In genomic region chr3:52520609-52520947, GRCm38 (mm10) we compare ENCODE assay signal across 13 mouse cellular contexts.
A peak's percentile ranks its signal among the peaks of the same experiment; 100 is the strongest.
DNase-seq lines count a peak whose midpoint lies in the region; ATAC-seq and TF ChIP-seq lines count a peak whose summit lies in the region.
"Had no signal": no experiment of that assay in that cellular context is flagged by ENCODE, and none has a peak within 500 bp of the region (broad histone marks: within the 10 kb centered on the region; RNA-seq: fewer than 3 reads in every experiment).

No protein-coding gene starts in this region.

- H3K9me3 ChIP-seq in heart, embryonic 14.5 days (ENCODE audit: control insufficient read depth, low read length) = no peaks in the 10 kb centered on the region
- H3K9me3 ChIP-seq in midbrain, embryonic 12.5 days = no peaks in the 10 kb centered on the region
- no peaks in the 10 kb centered on the region for H3K9me3 ChIP-seq in midbrain, embryonic 10.5 days (replicated peaks)
- no peaks in the 10 kb centered on the region for H3K9me3 ChIP-seq in forebrain, embryonic 14.5 days (replicated peaks; ENCODE audit: control insufficient read depth, low read length)
- no peaks in the 10 kb centered on the region for H3K9me3 ChIP-seq in midbrain, postnatal 0 days (ENCODE audit: low read length)
- H3K9me3 ChIP-seq: liver, embryonic 15.5 days had no signal

- peaks cover 3 to 16% of the 10 kb centered on the region in 2 experiments; a peak in 3 of 4 replicates for H3K4me1 ChIP-seq in heart, embryonic 14.5 days (ENCODE audit: control insufficient read depth in 2 of 2, insufficient read depth in 2 of 2, low read length in 2 of 2)
- peaks cover 7% of the 10 kb centered on the region; the same call in 1 of the 2 replicates for H3K4me1 ChIP-seq in midbrain, embryonic 12.5 days
- peaks cover 4% of the 10 kb centered on the region; the same call in 1 of the 2 replicates for H3K4me1 ChIP-seq in midbrain, embryonic 10.5 days
- H3K4me1 ChIP-seq in forebrain, embryonic 14.5 days (ENCODE audit: control insufficient read depth, insufficient read depth, low read length) = 0 out of 2 replicates have a peak, but pooled peaks cover 3% of the 10 kb centered on the region
- H3K4me1 ChIP-seq in midbrain, postnatal 0 days (ENCODE audit: insufficient read depth, low read length) = no peaks in the 10 kb centered on the region
- H3K4me1 ChIP-seq: liver, embryonic 15.5 days had no signal

- no peaks in the 10 kb centered on the region for H3K27me3 ChIP-seq in heart, embryonic 14.5 days (ENCODE audit: control insufficient read depth, insufficient read depth, low read length)
- H3K27me3 ChIP-seq in midbrain, embryonic 12.5 days = 0 out of 2 replicates have a peak, but pooled peaks cover 10% of the 10 kb centered on the region
- H3K27me3 ChIP-seq in midbrain, embryonic 10.5 days (ENCODE audit: low read depth, poor library complexity, severe bottlenecking) = no peaks in the 10 kb centered on the region
- peaks cover 4% of the 10 kb centered on the region; the same call in 1 of the 2 replicates for H3K27me3 ChIP-seq in forebrain, embryonic 14.5 days (replicated peaks; ENCODE audit: control insufficient read depth, insufficient read depth, low read length)
- H3K27me3 ChIP-seq in midbrain, postnatal 0 days (ENCODE audit: insufficient read depth, low read length) = no peaks in the 10 kb centered on the region
- H3K27me3 ChIP-seq: liver, embryonic 15.5 days had no signal

- H3K4me3 ChIP-seq in heart, embryonic 14.5 days (ENCODE audit: control insufficient read depth in 1 of 2, insufficient read depth in 1 of 2, low read depth in 1 of 2, low read length in 2 of 2) = no peak overlapping the region
- no peak overlapping the region for H3K4me3 ChIP-seq in midbrain, embryonic 12.5 days
- no peak overlapping the region for H3K4me3 ChIP-seq in midbrain, embryonic 10.5 days
- no peak overlapping the region for H3K4me3 ChIP-seq in forebrain, embryonic 14.5 days (ENCODE audit: low read depth, low read length)
- H3K4me3 ChIP-seq in midbrain, postnatal 0 days (ENCODE audit: low read depth, low read length) = no peak overlapping the region
- H3K4me3 ChIP-seq: liver, embryonic 15.5 days; myocyte had no signal

- no peak for TF ChIP-seq CTCF in midbrain, postnatal 0 days (IDR thresholded peaks at IDR 0.05)

- no peaks in the 10 kb centered on the region for H3K36me3 ChIP-seq in heart, embryonic 14.5 days (ENCODE audit: control insufficient read depth, insufficient read depth, low read length)
- H3K36me3 ChIP-seq in midbrain, embryonic 12.5 days = no peaks in the 10 kb centered on the region
- no peaks in the 10 kb centered on the region for H3K36me3 ChIP-seq in midbrain, embryonic 10.5 days
- H3K36me3 ChIP-seq in forebrain, embryonic 14.5 days (ENCODE audit: control insufficient read depth, insufficient read depth, low read length) = no peaks in the 10 kb centered on the region
- no peaks in the 10 kb centered on the region for H3K36me3 ChIP-seq in midbrain, postnatal 0 days (ENCODE audit: insufficient read depth, low read length)
- H3K36me3 ChIP-seq: liver, embryonic 15.5 days had no signal

- DNase-seq in heart, postnatal 25 days (ENCODE audit: low spot score) = no peak
- no peak for DNase-seq in midbrain, embryonic 10.5 days (ENCODE audit: low spot score)
- DNase-seq in forebrain, embryonic 14.5 days (ENCODE audit: low spot score) = no peak
- DNase-seq in midbrain, postnatal 0 days (ENCODE audit: low spot score) = peak; percentile 65
- DNase-seq in cerebellum, adult 11-12 months = no peak
- DNase-seq: right cerebral cortex, postnatal 14 days had no signal

- WGBS in heart, embryonic 14.5 days = 32% methylated on average over 4 of the region's 4 CpGs
- 38% methylated on average over 4 of the region's 4 CpGs for WGBS in midbrain, embryonic 12.5 days
- 65% methylated on average over 4 of the region's 4 CpGs for WGBS in midbrain, embryonic 10.5 days
- under 1% methylated on average over 4 of the region's 4 CpGs for WGBS in forebrain, embryonic 14.5 days
- WGBS in midbrain, postnatal 0 days = 18% methylated on average over 4 of the region's 4 CpGs

- peak overlapping the region; percentile 50; the same call in 1 of the 2 replicates for H3K4me2 ChIP-seq in heart, embryonic 14.5 days (ENCODE audit: low read length)
- no peak overlapping the region for H3K4me2 ChIP-seq in midbrain, embryonic 12.5 days (replicated peaks)
- no peak overlapping the region for H3K4me2 ChIP-seq in forebrain, embryonic 14.5 days (ENCODE audit: low read length)
- H3K4me2 ChIP-seq in midbrain, postnatal 0 days (ENCODE audit: low read depth, low read length, poor library complexity, severe bottlenecking) = no peak overlapping the region
- H3K4me2 ChIP-seq: liver, embryonic 15.5 days had no signal

- ATAC-seq in heart, embryonic 14.5 days (ENCODE audit: insufficient number of reproducible peaks, insufficient read depth, low FRiP score, low read depth) = no peak
- ATAC-seq in midbrain, embryonic 12.5 days (ENCODE audit: low FRiP score, low read depth) = peak; percentile 80
- ATAC-seq in forebrain, embryonic 14.5 days = peak; percentile 89
- peak; percentile 63 for ATAC-seq in midbrain, postnatal 0 days (ENCODE audit: low FRiP score)
- ATAC-seq: activated CD4-positive, CD25-positive, alpha-beta regulatory T cell, adult 4 months; CD4-positive, CD25-positive, alpha-beta regulatory T cell, adult 4 months had no signal

- H3K9ac ChIP-seq in heart, embryonic 14.5 days (ENCODE audit: low read length) = no peak overlapping the region
- no peak overlapping the region for H3K9ac ChIP-seq in midbrain, embryonic 12.5 days (replicated peaks)
- no peak overlapping the region for H3K9ac ChIP-seq in forebrain, embryonic 14.5 days (ENCODE audit: low read length)
- H3K9ac ChIP-seq in midbrain, postnatal 0 days (replicated peaks; ENCODE audit: low read length, poor library complexity, severe bottlenecking) = no peak overlapping the region
- H3K9ac ChIP-seq: liver, embryonic 15.5 days had no signal

- H3K27ac ChIP-seq in heart, embryonic 14.5 days (replicated peaks in 1 of 2; ENCODE audit: control insufficient read depth in 1 of 2, insufficient read depth in 1 of 2, low read depth in 2 of 2, low read length in 2 of 2) = no peak overlapping the region
- H3K27ac ChIP-seq in midbrain, embryonic 12.5 days (replicated peaks) = no peak overlapping the region
- H3K27ac ChIP-seq in midbrain, embryonic 10.5 days (replicated peaks) = no peak overlapping the region
- H3K27ac ChIP-seq in forebrain, embryonic 14.5 days (ENCODE audit: low read depth, low read length) = no peak overlapping the region
- no peak overlapping the region for H3K27ac ChIP-seq in midbrain, postnatal 0 days (ENCODE audit: low read depth, low read length)
- H3K27ac ChIP-seq: liver, embryonic 15.5 days; macrophage had no signal

- intact Hi-C loops in heart, postnatal 25 days (cut with DNase I) = loop anchor here (10.0 kb wide), 1 partner anchor 256 kb away; the partner anchor contains the start of gene Foxo1
